Mouse (Mus musculus) spleen, postnatal 14 days (tissue): ENCODE measurements around the gene Gata2.
"Not testable (repeated sequence)": the region's sequence is repeated elsewhere in the genome, so short reads cannot be mapped to it uniquely, and the experiment has no call there.

ENCODE experiments used
- DNase-seq, 2 experiments: peaks; one replicate each; pipeline ENCODE4 v3.0.0; 2021 to 2022; ENCODE audit warnings: low spot score in 2 of 2

The Gata2 gene

DNA sequence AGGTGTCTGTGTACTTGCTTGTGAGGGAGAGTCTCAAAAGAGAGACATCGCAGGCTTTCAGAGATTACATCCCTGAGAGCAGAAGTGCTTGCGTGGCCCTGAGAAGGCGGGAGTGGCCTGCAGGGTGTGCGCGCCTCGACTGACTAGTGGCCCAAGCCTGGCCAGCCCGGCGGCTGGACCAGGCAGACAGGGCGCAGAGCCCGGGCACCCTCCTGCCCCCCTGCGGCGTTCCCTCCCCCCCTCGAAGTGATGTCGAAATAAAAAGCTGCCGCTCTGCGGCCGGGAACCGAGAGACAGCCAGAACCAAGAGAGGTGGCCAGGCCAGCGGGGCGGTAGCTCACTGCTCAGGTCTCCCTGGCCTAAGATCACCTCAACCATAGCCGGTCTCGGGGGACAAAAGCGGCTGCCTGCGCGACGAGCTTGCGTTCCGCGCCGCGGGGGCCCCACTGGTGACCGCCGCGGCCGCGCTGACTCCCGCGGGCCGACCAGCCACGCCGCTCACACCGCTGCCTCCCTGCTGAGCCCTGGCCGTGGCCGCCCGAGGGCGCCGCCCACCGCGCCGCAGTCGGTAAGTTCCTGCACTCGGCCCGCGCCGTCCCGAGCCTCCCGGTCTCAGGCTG is at the start of gene Gata2:
Gene Gata2, plus strand, starts transcription at position 459 of the 620 bp plus-strand sequence.
- DNase-seq, result no peak

DNA sequence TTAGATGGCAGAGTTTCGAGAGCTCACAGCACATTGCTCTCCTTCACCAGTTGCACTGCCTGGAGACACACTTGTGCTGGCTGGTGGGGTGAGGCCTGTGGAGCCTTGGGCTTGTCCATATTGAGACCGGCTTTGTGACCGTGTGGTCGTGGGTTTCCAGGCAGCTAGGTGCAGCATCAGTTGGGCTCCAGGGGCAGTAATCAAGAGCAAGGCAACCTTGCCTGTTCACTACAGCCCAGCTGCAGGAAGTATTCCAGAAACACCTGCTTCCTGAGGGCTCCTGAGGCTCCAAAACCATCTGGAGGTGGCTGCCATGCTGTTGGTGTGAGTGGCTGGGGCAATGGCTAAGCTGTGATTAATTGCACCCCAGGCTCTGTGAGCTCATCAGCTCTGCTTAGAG is 47.9 kb upstream of the Gata2 start:
- no peak for DNase-seq

- no peak for DNase-seq
Measured at GRCm38 (mm10) chr6:88146576-88146975, 47.1 kb upstream of the Gata2 start.

GRCm38 (mm10) chr6:88147411-88148003 is 46.2 kb upstream of the Gata2 start:
- no peak for DNase-seq

DNA sequence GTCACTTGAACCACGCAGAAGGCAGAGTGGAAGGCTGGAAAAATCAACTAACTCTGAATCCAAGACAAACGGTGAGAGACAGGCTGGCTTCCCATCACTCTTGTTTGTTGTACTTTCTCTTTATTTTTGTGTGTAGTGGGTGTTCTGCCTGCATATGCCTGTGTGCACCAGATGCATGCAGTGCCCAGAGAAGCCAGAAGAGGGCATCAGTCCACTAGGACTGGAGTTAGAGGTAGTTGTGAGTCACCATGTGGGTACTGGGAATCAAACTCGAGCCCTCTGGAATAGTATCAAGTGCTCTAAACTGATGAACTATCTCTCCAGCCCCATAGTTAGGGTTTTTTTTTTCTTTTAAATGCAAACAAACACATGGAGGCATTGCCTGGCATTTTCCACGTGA is 42.4 kb upstream of the Gata2 start:
- DNase-seq, result no peak

GRCm38 (mm10) chr6:88152127-88152705 is 41.5 kb upstream of the Gata2 start:
- no peak for DNase-seq

GRCm38 (mm10) chr6:88152979-88153378 is 40.7 kb upstream of the Gata2 start:
- no peak for DNase-seq

DNA sequence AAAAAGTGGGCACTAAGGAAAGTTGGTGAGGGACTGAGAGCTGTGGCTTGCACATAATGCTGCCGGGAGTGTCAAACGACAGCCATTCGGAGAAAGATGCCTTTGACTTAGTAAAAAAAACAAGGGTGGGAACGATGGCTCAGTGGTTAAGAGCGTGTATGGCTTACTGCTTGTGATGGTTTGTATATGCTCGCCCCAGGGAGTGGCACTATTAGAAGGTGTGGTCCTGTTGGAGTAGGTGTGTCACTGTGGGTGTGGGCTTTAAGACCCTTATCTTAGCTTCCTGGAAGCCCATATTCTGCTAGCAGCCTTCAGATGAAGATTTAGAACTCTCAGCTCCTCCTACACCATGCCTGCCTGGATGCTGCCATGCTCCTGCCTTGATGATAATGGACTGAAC is 38.1 kb upstream of the Gata2 start:
- not testable (repeated sequence) for DNase-seq

GRCm38 (mm10) chr6:88158790-88159189 is 34.9 kb upstream of the Gata2 start:
- DNase-seq, result no peak

GRCm38 (mm10) chr6:88166054-88166453 is 27.6 kb upstream of the Gata2 start:
- no peak for DNase-seq

DNA sequence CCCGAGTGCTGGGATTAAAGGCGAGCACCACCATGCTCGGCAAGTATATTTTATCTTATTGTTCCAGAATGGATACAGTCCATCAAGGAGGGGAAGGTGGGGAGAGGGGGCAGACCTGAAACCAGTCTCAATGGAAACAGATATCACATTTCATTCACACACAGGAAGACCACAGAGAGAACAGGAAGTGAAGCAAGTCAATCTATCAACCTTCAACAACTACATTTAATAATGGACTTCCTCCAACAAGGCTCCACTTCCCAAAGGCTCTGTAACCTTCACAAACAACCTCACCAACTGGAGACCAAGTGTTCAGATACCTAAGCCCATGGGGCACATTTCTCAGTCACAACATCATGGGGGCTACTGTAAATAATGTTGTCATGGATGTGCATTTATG is 19.5 kb upstream of the Gata2 start:
- no peak for DNase-seq

GRCm38 (mm10) chr6:88174676-88175075 is 19.0 kb upstream of the Gata2 start:
- DNase-seq, result no peak

DNA sequence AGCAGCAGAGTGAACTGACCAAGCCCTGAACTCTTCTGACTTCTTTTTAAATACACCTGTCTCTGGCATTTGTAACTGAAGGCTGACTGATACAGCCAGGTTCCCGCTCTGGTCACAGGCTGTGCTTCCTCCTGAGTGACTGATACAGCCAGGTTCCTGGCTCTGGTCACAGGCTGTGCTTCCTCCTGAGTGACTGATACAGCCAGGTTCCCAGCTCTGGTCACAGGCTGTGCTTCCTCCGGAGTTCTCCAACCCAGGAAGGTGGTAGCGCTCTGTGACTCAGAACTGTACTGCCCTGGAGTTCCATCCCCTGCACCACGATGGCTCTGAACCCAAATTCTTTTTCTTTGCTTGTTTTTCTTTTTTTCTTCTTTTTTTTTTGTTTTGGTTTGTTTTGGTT is 9.0 kb upstream of the Gata2 start:
- no peak for DNase-seq

DNA sequence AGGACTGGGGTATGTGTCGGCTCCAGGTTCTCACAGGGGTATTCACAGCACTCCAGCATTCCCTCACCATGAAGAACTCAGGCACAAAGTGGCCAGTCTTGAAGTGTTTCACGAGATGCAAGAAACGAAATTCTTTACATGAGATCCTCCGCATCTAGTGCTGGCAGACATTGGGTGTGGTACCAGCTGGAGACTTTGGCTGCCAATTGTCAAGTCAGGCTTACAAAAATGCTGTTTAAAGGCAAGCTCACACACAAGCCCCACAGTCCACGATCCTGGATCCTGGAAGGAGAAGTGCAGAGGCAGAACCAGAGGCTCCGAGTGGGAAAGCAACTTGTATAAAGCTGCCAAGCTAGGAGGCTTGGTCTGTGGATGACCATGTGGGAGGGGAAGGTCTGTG is 5.5 kb upstream of the Gata2 start:
- no peak for DNase-seq

DNA sequence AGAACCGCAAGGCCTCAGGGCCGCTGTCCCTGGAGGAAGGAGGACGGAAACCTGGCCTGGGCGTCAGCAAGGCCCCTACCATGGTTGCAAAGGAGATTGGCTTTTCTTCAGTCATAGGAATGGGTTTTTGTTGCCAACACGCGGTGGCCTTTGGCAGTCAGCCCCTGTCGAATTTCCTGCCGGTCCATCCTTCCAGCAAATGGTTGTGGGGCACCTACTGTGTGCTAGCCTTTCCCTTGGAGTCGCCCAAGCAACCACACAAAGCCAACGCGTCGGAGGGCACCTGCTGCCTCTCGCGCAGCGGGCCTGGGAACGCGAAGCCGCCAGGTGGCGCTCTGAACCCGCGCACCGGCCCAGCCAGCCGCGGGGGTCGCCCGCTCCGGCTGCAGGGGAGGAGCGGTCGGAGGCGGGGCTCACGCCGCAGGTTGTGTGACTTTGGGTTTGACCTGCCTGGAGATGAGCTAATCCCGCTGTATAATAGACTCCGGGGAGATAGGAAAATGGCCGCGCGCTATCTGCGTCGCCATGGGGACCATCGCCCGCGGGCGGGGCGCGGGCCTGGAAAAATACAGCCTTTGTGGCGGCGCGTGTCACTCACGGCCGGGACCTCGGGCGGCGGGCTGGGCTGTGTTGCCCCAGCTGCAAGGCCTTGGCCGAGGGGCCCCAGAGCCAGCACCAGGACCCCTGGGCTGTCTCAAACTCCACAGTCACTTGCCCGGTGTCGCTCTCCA is 4.2 kb upstream of the Gata2 start:
- peak; percentile 39 to 50 for DNase-seq

GRCm38 (mm10) chr6:88190043-88190309 is 3.7 kb upstream of the Gata2 start:
- DNase-seq, result no peak

DNA sequence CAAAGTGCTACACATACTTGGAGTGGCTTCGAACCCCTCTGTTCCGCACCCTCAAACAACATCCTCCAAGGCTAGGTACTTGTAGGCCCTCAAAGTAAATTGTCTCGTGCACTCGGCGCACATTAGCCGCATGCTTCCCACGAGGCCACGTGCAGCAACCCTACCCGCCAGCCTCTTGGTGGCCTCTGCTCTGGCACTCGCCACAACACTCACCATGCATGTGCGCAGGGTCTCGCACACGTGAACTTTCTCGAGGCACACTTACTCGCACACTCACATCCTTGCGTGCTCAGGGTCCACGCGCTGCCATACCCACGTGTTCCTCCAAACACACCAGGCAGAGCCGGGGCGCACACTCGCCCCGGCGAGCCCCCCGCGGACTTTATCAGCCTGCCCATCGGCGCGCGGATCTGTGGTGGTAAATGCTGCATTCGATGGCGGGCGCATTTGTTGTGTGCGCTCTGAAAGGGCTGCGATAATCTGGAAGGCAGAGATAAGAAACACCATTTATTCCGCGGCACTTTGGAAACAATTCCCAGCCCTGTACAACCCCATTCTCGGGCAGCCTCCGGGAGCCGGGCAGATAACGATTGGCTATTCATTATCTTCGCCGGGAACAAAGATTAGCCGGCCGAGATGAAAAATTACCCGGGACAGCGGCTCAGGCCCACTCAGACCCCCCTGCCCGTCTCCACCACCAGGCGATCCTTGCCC is 3.2 kb upstream of the Gata2 start:
- no peak for DNase-seq

DNA sequence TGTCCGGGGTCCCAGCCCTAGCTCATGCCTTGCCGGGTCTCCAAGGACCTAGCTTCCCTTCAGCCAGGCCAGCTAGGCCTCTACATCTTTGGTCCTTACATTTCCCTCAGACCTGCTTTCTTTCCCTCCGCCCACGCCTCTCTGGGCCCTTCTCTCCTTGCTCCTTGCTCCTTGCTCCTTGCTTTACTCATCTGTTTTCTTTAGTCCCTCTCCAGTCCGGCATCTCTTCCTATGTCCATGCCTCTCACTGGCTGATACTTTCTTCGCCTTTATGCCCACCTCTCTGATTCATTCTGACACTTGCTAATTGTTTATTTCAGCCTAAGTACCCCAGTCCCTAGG is 2.7 kb upstream of the Gata2 start:
- DNase-seq, result no peak

DNA sequence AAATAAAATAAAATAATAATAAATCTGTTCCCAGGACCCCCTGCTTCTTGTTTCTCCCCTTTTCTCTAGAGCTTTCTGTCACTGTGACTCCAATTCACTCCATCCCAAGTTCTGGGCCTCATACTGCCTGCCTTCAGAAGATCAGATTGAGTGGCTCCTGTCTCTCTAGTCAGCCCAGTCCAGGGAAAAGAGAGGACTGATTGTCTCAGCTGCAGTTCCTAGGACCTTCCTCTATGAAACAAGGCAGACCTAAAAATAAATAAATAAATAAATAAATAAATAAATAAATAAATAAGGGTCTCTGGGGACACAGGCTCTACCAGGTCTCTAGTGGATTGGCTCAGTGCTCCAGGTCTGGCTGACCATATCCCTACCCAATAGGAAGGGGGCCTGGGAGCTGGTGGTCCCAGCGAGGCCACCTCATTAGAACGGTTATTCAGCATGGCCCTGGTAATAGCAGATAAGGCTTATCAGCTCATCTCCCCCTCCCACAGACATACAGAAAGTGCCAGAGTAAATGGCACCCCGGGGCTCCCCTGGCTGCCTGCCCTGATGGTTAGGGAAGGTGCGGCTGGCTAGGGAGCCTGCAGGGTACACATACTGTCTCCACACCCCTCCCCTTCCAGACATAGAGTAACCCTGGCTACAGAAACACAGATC is 2.1 kb upstream of the Gata2 start:
- DNase-seq, result no peak

DNA sequence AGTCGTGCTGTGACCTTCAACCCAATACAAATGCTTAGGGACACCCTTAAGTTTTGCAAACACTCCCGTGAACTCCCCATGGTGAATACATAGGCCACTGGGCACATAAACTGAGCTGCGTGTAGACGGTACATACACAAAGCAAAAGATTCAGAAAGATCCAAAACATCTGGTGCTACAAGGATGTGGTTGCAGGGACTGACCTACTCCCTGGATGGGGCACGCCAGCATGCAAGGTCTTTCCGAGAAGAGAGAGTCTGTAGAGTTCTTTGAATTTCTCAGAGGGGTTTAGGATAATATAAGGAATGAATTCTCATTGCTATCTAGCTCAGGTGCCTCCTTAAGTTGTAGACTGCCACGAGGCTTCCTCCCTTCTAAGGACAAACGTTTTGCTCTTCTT is 935 bp upstream of the Gata2 start:
- DNase-seq, result no peak

DNA sequence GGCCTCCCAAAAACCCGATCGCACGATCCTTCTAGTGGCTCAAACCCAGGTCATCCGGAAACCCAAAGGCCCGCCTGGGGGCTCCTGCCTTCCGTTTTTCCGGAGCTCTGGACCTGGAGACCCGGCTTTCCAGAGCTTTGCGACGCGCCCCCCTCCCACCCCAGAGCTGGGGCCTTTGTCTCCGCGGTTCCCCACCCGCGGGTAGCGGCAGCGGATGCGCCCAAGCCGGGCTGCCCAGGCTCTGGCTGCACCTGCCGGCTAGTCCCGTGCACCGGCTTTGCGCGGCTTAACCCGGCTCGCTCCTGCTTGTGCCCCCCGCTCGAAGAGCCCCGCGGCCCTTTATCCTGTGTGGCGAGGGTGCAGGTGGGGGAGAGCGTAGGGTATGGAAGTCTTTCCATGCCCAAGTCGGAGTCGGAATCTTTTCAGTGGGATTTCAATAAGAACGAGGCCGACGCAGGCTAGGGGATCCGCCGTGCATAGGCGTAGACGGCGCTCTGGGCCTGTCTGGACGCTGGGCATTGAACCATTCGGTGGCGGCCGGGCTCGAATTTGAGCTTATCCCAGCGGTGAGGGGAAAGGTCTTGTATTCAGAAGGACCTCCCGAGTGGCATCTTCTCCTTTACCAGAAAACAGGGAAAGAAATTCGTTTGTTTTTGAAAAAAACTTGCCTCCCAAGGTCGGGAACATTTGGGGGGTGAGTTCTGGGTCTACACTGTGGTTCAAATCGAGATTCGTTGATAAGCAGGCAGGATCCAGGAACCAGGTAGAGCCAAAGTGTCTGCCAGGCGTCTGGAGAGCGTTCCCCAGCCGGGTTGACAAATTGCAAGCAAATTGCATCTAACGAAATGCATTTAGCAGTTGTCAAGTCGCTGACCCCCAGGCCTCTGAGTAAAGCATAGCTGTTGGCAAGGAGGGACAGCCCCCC is 624 bp downstream of the Gata2 start:
- no peak for DNase-seq
